ENCODE assay signal across 8 mouse cellular contexts in the genomic region with DNA sequence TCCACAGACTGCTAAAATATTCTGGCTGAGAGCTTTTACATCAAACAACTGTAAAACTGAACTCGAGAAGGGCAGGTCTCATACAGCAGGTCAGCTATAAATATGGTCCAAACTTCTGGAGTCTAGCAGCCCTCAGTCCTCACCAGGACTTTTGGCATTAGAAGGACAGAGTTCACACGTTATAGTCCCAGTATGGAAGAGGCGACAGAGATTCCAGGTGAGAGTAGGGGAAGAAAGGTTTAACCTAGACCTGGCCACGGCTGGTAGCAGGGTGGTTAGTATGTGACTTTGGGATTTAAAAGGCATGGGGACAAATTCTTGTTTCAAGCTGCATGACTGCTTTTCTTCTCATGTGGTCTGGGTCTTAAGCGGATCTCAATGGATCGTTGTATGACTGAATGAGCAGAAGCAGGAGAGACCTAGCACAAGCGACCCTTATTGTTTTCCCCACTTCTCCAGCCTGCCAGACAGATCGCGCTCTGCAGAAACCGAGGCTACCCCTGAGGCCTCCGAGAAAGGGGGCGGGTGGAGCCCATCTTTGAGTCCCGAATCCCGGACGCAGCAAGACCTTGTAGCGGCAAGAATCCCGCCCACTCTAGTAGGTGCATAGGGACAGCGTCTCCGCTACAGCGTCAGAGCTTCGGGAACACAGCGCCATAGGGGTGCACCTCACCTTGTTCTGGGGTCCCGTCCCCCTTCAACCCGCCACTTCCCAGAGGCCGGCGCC. TPM values are rescaled to one million over a fixed set of nuclear protein-coding genes. Genes with fewer than 3 reads are reported as not detected.
A peak's percentile ranks its signal among the peaks of the same experiment; 100 is the strongest.
DNase-seq lines count a peak whose midpoint lies in the region; ATAC-seq and TF ChIP-seq lines count a peak whose summit lies in the region.

No protein-coding gene starts in this region.

- no peak overlapping the region for H3K27ac ChIP-seq in bone marrow macrophage, adult 2 months (ENCODE audit: insufficient read depth, low read depth, low read length)
- H3K27ac ChIP-seq in hindbrain, embryonic 11.5 days (ENCODE audit: low read depth, low read length) = peak overlapping the region; percentile 34
- peak overlapping the region; percentile 80 for H3K27ac ChIP-seq in midbrain, embryonic 12.5 days (replicated peaks)

- peak overlapping the region; percentile 62 for H3K4me2 ChIP-seq in hindbrain, embryonic 11.5 days (replicated peaks; ENCODE audit: low read depth, low read length)
- peak overlapping the region; percentile 78 for H3K4me2 ChIP-seq in midbrain, embryonic 12.5 days (replicated peaks)

- H3K4me3 ChIP-seq in bone marrow macrophage, adult 2 months (ENCODE audit: insufficient read depth, low read length) = peak overlapping the region; percentile 76
- peak overlapping the region; percentile 48 for H3K4me3 ChIP-seq in hindbrain, embryonic 11.5 days (ENCODE audit: low read depth, low read length)
- peak overlapping the region; percentile 71 for H3K4me3 ChIP-seq in midbrain, embryonic 12.5 days

- H3K36me3 ChIP-seq in hindbrain, embryonic 11.5 days (ENCODE audit: control insufficient read depth, insufficient read depth, low read length) = no peaks in the 10 kb centered on the region
- peaks cover 15% of the 10 kb centered on the region; the same call in 1 of the 2 replicates for H3K36me3 ChIP-seq in midbrain, embryonic 12.5 days

- no peak for TF ChIP-seq POLR2A in bone marrow macrophage, adult 2 months (IDR thresholded peaks at IDR 0.05; ENCODE audit: borderline replicate concordance, low read depth, low read length)

- peak; percentile 80 for ATAC-seq in hindbrain, embryonic 11.5 days (ENCODE audit: low FRiP score)
- ATAC-seq in midbrain, embryonic 12.5 days (ENCODE audit: low FRiP score, low read depth) = no peak; the same call in none of the 2 replicates

- peak overlapping the region; percentile 68 for H3K9ac ChIP-seq in hindbrain, embryonic 11.5 days (ENCODE audit: low read depth, low read length)
- H3K9ac ChIP-seq in midbrain, embryonic 12.5 days (replicated peaks) = peak overlapping the region; percentile 77

- H3K27me3 ChIP-seq in hindbrain, embryonic 11.5 days (ENCODE audit: control insufficient read depth, insufficient read depth, low read length) = no peaks in the 10 kb centered on the region
- no peaks in the 10 kb centered on the region for H3K27me3 ChIP-seq in midbrain, embryonic 12.5 days

- no peaks in the 10 kb centered on the region for H3K9me3 ChIP-seq in hindbrain, embryonic 11.5 days (ENCODE audit: control insufficient read depth, low read length)
- H3K9me3 ChIP-seq in midbrain, embryonic 12.5 days = no peaks in the 10 kb centered on the region

- H3K4me1 ChIP-seq in bone marrow macrophage, adult 2 months (ENCODE audit: control insufficient read depth, insufficient read depth, low read length) = peaks cover 16% of the 10 kb centered on the region
- H3K4me1 ChIP-seq in hindbrain, embryonic 11.5 days (replicated peaks; ENCODE audit: control insufficient read depth, insufficient read depth, low read length) = peaks cover 3% of the 10 kb centered on the region; the same call in 1 of the 2 replicates
- peaks cover 26% of the 10 kb centered on the region for H3K4me1 ChIP-seq in midbrain, embryonic 12.5 days

- TF ChIP-seq CTCF in bone marrow macrophage, adult 2 months (IDR thresholded peaks at IDR 0.05; ENCODE audit: low read depth, low read length) = no peak

- DNase-seq in layer of hippocampus, adult 9-11 months = peak; percentile 48
- DNase-seq in layer of hippocampus, postnatal 14 days (ENCODE audit: low spot score in 2 of 2) = no peak
- DNase-seq in hindbrain, embryonic 11.5 days (ENCODE audit: low spot score) = no peak
- DNase-seq in right cerebral cortex, postnatal 36 days (ENCODE audit: low spot score in 2 of 2) = no peak
- DNase-seq in kidney, postnatal 10 days = no peak
- DNase-seq in right cerebral cortex, postnatal 4 days = no peak

- WGBS in hindbrain, embryonic 11.5 days = 3% methylated on average over 26 of the region's 26 CpGs
- 1% methylated on average over 26 of the region's 26 CpGs for WGBS in midbrain, embryonic 12.5 days

RNA-seq across cellular contexts. Expression of gene Alad, which starts 0.4 kb away (rescaled TPM):
- total RNA-seq in layer of hippocampus, postnatal 14 days (2021) = 10 to 100 TPM; 21.7 to 27.6 TPM
- polyA plus RNA-seq in bone marrow macrophage, adult 2 months (2012; ENCODE audit: insufficient read depth, insufficient read length, missing spikeins) = 9.2 and 10.3 TPM in 2 replicates
- polyA plus RNA-seq in hindbrain, embryonic 11.5 days (2014; fragmentation: Nextera tagmentation; extraction: Ambion mirVana) = 77.5 and 80.1 TPM in 2 replicates
- polyA plus RNA-seq in midbrain, embryonic 12.5 days (2016; fragmentation: Nextera tagmentation; extraction: Ambion mirVana) = 67.3 and 68.4 TPM in 2 replicates

RNA-seq across cellular contexts. Expression of gene Pole3, which starts 5.6 kb away (rescaled TPM):
- 10 to 100 TPM; 23.8 to 26.3 TPM for total RNA-seq in layer of hippocampus, postnatal 14 days (2021)
- polyA plus RNA-seq in bone marrow macrophage, adult 2 months (2012; ENCODE audit: insufficient read depth, insufficient read length, missing spikeins) = 32.2 and 33.8 TPM in 2 replicates
- 116 and 117 TPM in 2 replicates for polyA plus RNA-seq in hindbrain, embryonic 11.5 days (2014; fragmentation: Nextera tagmentation; extraction: Ambion mirVana)
- polyA plus RNA-seq in midbrain, embryonic 12.5 days (2016; fragmentation: Nextera tagmentation; extraction: Ambion mirVana) = 102 and 110 TPM in 2 replicates

RNA-seq across cellular contexts. Expression of gene 4933430I17Rik, which starts 5.9 kb away (rescaled TPM):
- total RNA-seq in layer of hippocampus, postnatal 14 days (2021) = under 1 TPM; 0.30 to 0.57 TPM
- 0.60 TPM in 1 of 2 replicates, not detected in the other for polyA plus RNA-seq in bone marrow macrophage, adult 2 months (2012; ENCODE audit: insufficient read depth, insufficient read length, missing spikeins)
- 0.91 and 1.8 TPM in 2 replicates for polyA plus RNA-seq in hindbrain, embryonic 11.5 days (2014; fragmentation: Nextera tagmentation; extraction: Ambion mirVana)
- 1.4 and 1.5 TPM in 2 replicates for polyA plus RNA-seq in midbrain, embryonic 12.5 days (2016; fragmentation: Nextera tagmentation; extraction: Ambion mirVana)

RNA-seq across cellular contexts. Expression of gene Hdhd3, which starts 16.0 kb away (rescaled TPM):
- total RNA-seq in layer of hippocampus, postnatal 14 days (2021) = 10 to 100 TPM; 10.0 to 10.9 TPM
- polyA plus RNA-seq in bone marrow macrophage, adult 2 months (2012; ENCODE audit: insufficient read depth, insufficient read length, missing spikeins) = 0.46 and 2.2 TPM in 2 replicates
- polyA plus RNA-seq in hindbrain, embryonic 11.5 days (2014; fragmentation: Nextera tagmentation; extraction: Ambion mirVana) = 13.7 and 16.7 TPM in 2 replicates
- 12.0 and 12.8 TPM in 2 replicates for polyA plus RNA-seq in midbrain, embryonic 12.5 days (2016; fragmentation: Nextera tagmentation; extraction: Ambion mirVana)

RNA-seq across cellular contexts. Expression of gene Bspry, which starts 39.4 kb away (rescaled TPM):
- under 1 TPM; 0.30 to 0.67 TPM for total RNA-seq in layer of hippocampus, postnatal 14 days (2021)
- polyA plus RNA-seq in bone marrow macrophage, adult 2 months (2012; ENCODE audit: insufficient read depth, insufficient read length, missing spikeins) = 0.55 TPM in 1 of 2 replicates, not detected in the other
- polyA plus RNA-seq in hindbrain, embryonic 11.5 days (2014; fragmentation: Nextera tagmentation; extraction: Ambion mirVana) = 0.94 and 1.0 TPM in 2 replicates
- polyA plus RNA-seq in midbrain, embryonic 12.5 days (2016; fragmentation: Nextera tagmentation; extraction: Ambion mirVana) = 0.82 and 0.88 TPM in 2 replicates
